Mouse (Mus musculus): ENCODE measurements around the gene Stx18.

DNA sequence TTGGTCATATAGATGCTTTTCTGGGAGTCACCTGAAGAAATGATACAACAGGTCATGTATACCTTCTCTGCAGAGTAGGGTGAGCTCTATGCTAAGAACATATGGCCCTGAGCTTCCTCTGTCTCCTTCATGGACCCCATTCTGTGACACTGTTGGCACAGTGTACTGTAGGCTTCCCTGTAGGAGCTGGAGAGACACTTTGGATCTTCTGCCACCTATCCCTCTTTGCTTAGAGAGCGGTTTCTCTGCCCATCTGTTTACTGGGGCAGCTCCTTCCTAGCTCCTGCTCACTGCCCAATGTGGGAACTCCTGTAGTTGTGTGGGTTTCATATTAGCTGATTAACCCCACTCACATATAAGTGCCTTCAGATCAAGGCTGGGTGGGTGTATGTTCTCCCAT, 28.1 kb downstream of the Stx18 start:
- TF ChIP-seq CTCF (IDR thresholded peaks at IDR 0.05; ENCODE audit: borderline replicate concordance, insufficient read depth, low read depth, low read length) (no peak), POLR2A (IDR thresholded peaks at IDR 0.05; ENCODE audit: borderline replicate concordance, insufficient read depth, low read length) (no peak)

Measured in cerebellum, adult 2 months (tissue).